Mouse (Mus musculus): ENCODE measurements at regions not wholly inside any gene's neighbourhood (a gene's known extent, or its start where the extent isn't known, plus 50 kb on each side); places are given as distances from the start of the nearest gene placed in this dataset.
"Not testable (repeated sequence)": the region's sequence is repeated elsewhere in the genome, so short reads cannot be mapped to it uniquely, and the experiment has no call there.

GRCm38 (mm10) chr3:53761514-53762075, 83.3 kb upstream of the Gm10985 start:
- intact Hi-C loops (cut with DNase I), result no loop called here
- no peak overlapping the region for H3K27ac ChIP-seq
- H3K9ac ChIP-seq (ENCODE audit: low read depth, low read length), result no peak overlapping the region
- no peak overlapping the region for H3K4me3 ChIP-seq
- TF ChIP-seq CTCF (IDR thresholded peaks at IDR 0.05), result no peak
- TF ChIP-seq EP300 (IDR thresholded peaks at IDR 0.05; ENCODE audit: insufficient read depth, low read depth, low read length), result no peak
- no peaks in the 10 kb centered on the region for H3K79me2 ChIP-seq (replicated peaks; ENCODE audit: control insufficient read depth, insufficient read depth, low read length)
- H3K36me3 ChIP-seq (ENCODE audit: control insufficient read depth, insufficient read depth, low read length), result no peaks in the 10 kb centered on the region
- DNase-seq, result no peak
- no peaks in the 10 kb centered on the region for H3K27me3 ChIP-seq (ENCODE audit: control insufficient read depth, insufficient read depth, low read length)
- WGBS, result 58% methylated on average over 11 of the region's 11 CpGs
- H3K4me1 ChIP-seq (ENCODE audit: control insufficient read depth, insufficient read depth, low read length), result no peaks in the 10 kb centered on the region

- Histone ChIP-seq H3K79me2 (replicated peaks; ENCODE audit: control insufficient read depth, insufficient read depth, low read length) (no peaks in the 10 kb centered on the region), H3K36me3 (ENCODE audit: control insufficient read depth, insufficient read depth, low read length) (no peaks in the 10 kb centered on the region), H3K27me3 (ENCODE audit: control insufficient read depth, insufficient read depth, low read length) (no peaks in the 10 kb centered on the region), H3K4me3 (no peak overlapping the region), H3K4me1 (ENCODE audit: control insufficient read depth, insufficient read depth, low read length) (no peaks in the 10 kb centered on the region), H3K9ac (ENCODE audit: low read depth, low read length) (no peak overlapping the region), H3K27ac (no peak overlapping the region)
- intact Hi-C loops (cut with DNase I), result no loop called here
- DNase-seq, result no peak
- TF ChIP-seq CTCF (IDR thresholded peaks at IDR 0.05), result no peak
- TF ChIP-seq EP300 (IDR thresholded peaks at IDR 0.05; ENCODE audit: insufficient read depth, low read depth, low read length), result no peak
- no peak for TF ChIP-seq POLR2A (IDR thresholded peaks at IDR 0.05; ENCODE audit: insufficient read depth, low read depth, low read length)
- WGBS, result 40% methylated on average over 10 of the region's 10 CpGs
These were observed 88.6 kb upstream of the Gm10985 start for GRCm38 (mm10) chr3:53756115-53756853.

- H3K36me3 ChIP-seq (ENCODE audit: control insufficient read depth, insufficient read depth, low read length), result no peaks in the 10 kb centered on the region
- no peaks in the 10 kb centered on the region for H3K27me3 ChIP-seq (ENCODE audit: control insufficient read depth, insufficient read depth, low read length)
- peaks cover 2% of the 10 kb centered on the region for H3K4me1 ChIP-seq (ENCODE audit: control insufficient read depth, insufficient read depth, low read length)
- H3K27ac ChIP-seq, result no peak overlapping the region
- 48% methylated on average over 4 of the region's 4 CpGs for WGBS
- H3K79me2 ChIP-seq (replicated peaks; ENCODE audit: control insufficient read depth, insufficient read depth, low read length), result no peaks in the 10 kb centered on the region
- TF ChIP-seq POLR2A (IDR thresholded peaks at IDR 0.05; ENCODE audit: insufficient read depth, low read depth, low read length) (no peak), CTCF (IDR thresholded peaks at IDR 0.05) (no peak), EP300 (IDR thresholded peaks at IDR 0.05; ENCODE audit: insufficient read depth, low read depth, low read length) (no peak)
- H3K9ac ChIP-seq (ENCODE audit: low read depth, low read length), result no peak overlapping the region
- intact Hi-C loops (cut with DNase I), result loop anchor here (5.0 kb wide), 1 partner anchor 575 kb away; no protein-coding TSS in a partner anchor
- H3K4me3 ChIP-seq, result no peak overlapping the region
- DNase-seq, result no peak
These were observed 80.0 kb upstream of the Frem2 start for GRCm38 (mm10) chr3:53737161-53737560.

GRCm38 (mm10) chr3:53735607-53736006, 78.5 kb upstream of the Frem2 start:
- intact Hi-C loops (cut with DNase I), result loop anchor here (5.0 kb wide), 1 partner anchor 577 kb away; no protein-coding TSS in a partner anchor
- 85% methylated on average over 3 of the region's 3 CpGs for WGBS
- not testable (repeated sequence) for H3K27ac ChIP-seq; H3K27me3 ChIP-seq (ENCODE audit: control insufficient read depth, insufficient read depth, low read length); DNase-seq; H3K36me3 ChIP-seq (ENCODE audit: control insufficient read depth, insufficient read depth, low read length); H3K4me1 ChIP-seq (ENCODE audit: control insufficient read depth, insufficient read depth, low read length); H3K4me3 ChIP-seq; H3K79me2 ChIP-seq (replicated peaks; ENCODE audit: control insufficient read depth, insufficient read depth, low read length); H3K9ac ChIP-seq (ENCODE audit: low read depth, low read length)

GRCm38 (mm10) chr3:53735147-53735546, 78.0 kb upstream of the Frem2 start:
- peak overlapping the region; percentile 42 for H3K27ac ChIP-seq
- WGBS, result 30% methylated on average over 5 of the region's 5 CpGs
- peak in 1 of 2 experiments; percentile 20 for DNase-seq
- H3K9ac ChIP-seq (ENCODE audit: low read depth, low read length), result no peak overlapping the region
- H3K4me3 ChIP-seq, result no peak overlapping the region
- intact Hi-C loops (cut with DNase I), result loop anchor here (5.0 kb wide), 1 partner anchor 577 kb away; no protein-coding TSS in a partner anchor
- peaks cover 5% of the 10 kb centered on the region for H3K4me1 ChIP-seq (ENCODE audit: control insufficient read depth, insufficient read depth, low read length)
- peak; percentile 61 for TF ChIP-seq CTCF (IDR thresholded peaks at IDR 0.05)
- TF ChIP-seq EP300 (IDR thresholded peaks at IDR 0.05; ENCODE audit: insufficient read depth, low read depth, low read length), result no peak
- no peak for TF ChIP-seq POLR2A (IDR thresholded peaks at IDR 0.05; ENCODE audit: insufficient read depth, low read depth, low read length)
- no peaks in the 10 kb centered on the region for H3K27me3 ChIP-seq (ENCODE audit: control insufficient read depth, insufficient read depth, low read length)
- H3K36me3 ChIP-seq (ENCODE audit: control insufficient read depth, insufficient read depth, low read length), result no peaks in the 10 kb centered on the region
- H3K79me2 ChIP-seq (replicated peaks; ENCODE audit: control insufficient read depth, insufficient read depth, low read length), result no peaks in the 10 kb centered on the region

GRCm38 (mm10) chr3:53730440-53730839, 73.3 kb upstream of the Frem2 start:
- Histone ChIP-seq H3K4me1 (ENCODE audit: control insufficient read depth, insufficient read depth, low read length) (peaks cover 2% of the 10 kb centered on the region), H3K27ac (peak overlapping the region; percentile 70), H3K9ac (ENCODE audit: low read depth, low read length) (no peak overlapping the region), H3K79me2 (replicated peaks; ENCODE audit: control insufficient read depth, insufficient read depth, low read length) (no peaks in the 10 kb centered on the region), H3K36me3 (ENCODE audit: control insufficient read depth, insufficient read depth, low read length) (no peaks in the 10 kb centered on the region), H3K27me3 (ENCODE audit: control insufficient read depth, insufficient read depth, low read length) (no peaks in the 10 kb centered on the region), H3K4me3 (no peak overlapping the region)
- no peak for TF ChIP-seq CTCF (IDR thresholded peaks at IDR 0.05)
- no peak for TF ChIP-seq POLR2A (IDR thresholded peaks at IDR 0.05; ENCODE audit: insufficient read depth, low read depth, low read length)
- TF ChIP-seq EP300 (IDR thresholded peaks at IDR 0.05; ENCODE audit: insufficient read depth, low read depth, low read length), result no peak
- peak in 1 of 2 experiments; percentile 35 for DNase-seq
- intact Hi-C loops (cut with DNase I), result no loop called here
- WGBS, result 16% methylated on average over 7 of the region's 7 CpGs
